Mouse (Mus musculus) embryonic fibroblast, embryonic 13.5 days (primary cell): ENCODE results near the gene Pom121.

Experiments used
- CTCF ChIP-seq: IDR thresholded peaks from 2 replicates; pipeline ENCODE4 v1.5.1; 2011; ENCODE audit warnings: mild to moderate bottlenecking, control low read depth, low read length, moderate library complexity, borderline replicate concordance; ENCODE audit not compliant: insufficient read depth
- POLR2A ChIP-seq: IDR thresholded peaks from 2 replicates; pipeline ENCODE4 v1.6.1; 2011; ENCODE audit warnings: low read depth, mild to moderate bottlenecking, control low read depth, low read length, moderate library complexity

DNA sequence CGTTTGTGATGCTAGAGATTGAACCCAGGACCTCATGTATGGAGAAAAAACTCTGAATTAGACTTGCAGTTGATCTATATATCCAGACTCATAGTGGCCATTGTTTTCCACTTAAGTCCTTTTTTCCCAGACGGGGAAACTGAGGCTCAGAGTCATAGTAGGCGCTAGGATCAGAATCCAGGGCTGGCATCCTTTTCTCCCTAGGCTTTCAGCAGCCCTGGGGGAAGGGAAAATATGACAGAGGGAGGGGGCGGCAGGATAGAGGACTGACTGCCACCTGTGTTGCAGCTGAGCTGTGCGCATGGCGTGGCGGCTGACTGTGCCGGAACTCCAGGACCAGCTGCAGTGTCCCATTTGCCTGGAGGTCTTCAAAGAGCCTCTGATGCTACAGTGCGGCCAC is 41.4 kb downstream of the Pom121 start, which contains the start of gene Trim50:
- TF ChIP-seq CTCF (no peak), POLR2A (no peak)
